8 mouse cellular contexts compared by ENCODE assay signal in the genomic region with DNA sequence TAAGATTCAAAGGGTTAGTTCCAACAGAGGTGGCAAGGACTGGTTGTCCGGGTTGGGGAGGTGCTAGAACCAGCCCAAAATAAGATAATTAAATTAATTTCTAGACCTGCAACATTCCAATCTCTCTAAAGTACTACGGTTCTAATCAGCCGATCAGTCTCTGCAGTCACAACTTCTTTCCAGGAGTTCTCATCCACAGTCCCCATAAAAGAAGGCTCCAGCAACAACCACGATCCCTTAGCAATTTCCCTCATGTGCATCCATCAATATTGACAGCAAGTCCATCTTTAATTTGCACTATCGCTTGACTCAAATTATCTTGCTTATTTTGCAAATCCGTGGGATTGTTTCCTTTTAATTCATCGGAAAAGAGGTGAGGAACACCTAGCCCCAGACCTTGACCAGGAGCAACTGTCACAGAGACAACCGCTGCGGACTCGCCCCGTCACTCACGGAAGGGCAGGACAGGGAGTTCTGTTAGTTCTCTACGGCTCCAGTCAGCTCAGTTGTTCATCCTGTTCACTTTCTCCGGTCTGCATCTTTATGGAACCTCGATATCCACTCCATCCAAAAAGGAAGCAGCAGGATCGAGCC. TPM values are rescaled to one million over a fixed set of nuclear protein-coding genes. Genes with fewer than 3 reads are reported as not detected.
DNase-seq lines count a peak whose midpoint lies in the region; ATAC-seq and TF ChIP-seq lines count a peak whose summit lies in the region.

No protein-coding gene starts in this region.

- 12% methylated on average over 16 of the region's 16 CpGs for WGBS in heart, adult 2 months
- WGBS in forebrain, postnatal 0 days, result 15% methylated on average over 16 of the region's 16 CpGs

- H3K4me1 ChIP-seq in heart, adult 2 months (ENCODE audit: control insufficient read depth, insufficient read depth, low read length), result peaks cover 1% of the 10 kb centered on the region
- H3K4me1 ChIP-seq in E14TG2a.4 (replicated peaks; ENCODE audit: low read depth, low read length), result peaks cover 52% of the 10 kb centered on the region
- 0 out of 2 replicates have a peak, but pooled peaks cover 7% of the 10 kb centered on the region for H3K4me1 ChIP-seq in forebrain, postnatal 0 days (ENCODE audit: insufficient read depth)
- H3K4me1 ChIP-seq in megakaryocyte, embryonic 14.5 days, result peaks cover 31% of the 10 kb centered on the region

- intact Hi-C loops in heart, adult 2 months (cut with DNase I), result loop anchor here (2.0 kb wide), 1 partner anchor 14 kb away; no protein-coding TSS in a partner anchor
- intact Hi-C loops in left cerebral cortex, postnatal 36 days (cut with DNase I), result loop anchor here (2.0 to 5.0 kb wide), 2 partner anchors 218 to 418 kb away; a partner anchor contains a TSS

- DNase-seq in heart, adult 2 months, result no peak
- no peak for DNase-seq in heart, adult 18-20 months
- DNase-seq in forebrain, postnatal 0 days, result no peak
- no peak for DNase-seq in left cerebral cortex, postnatal 36 days (ENCODE audit: low spot score in 2 of 2)
- no peak for DNase-seq in thymus, postnatal 25 days
- no peak for DNase-seq in spleen, adult 18-20 months

- no peak for TF ChIP-seq POLR2A in heart, adult 2 months (IDR thresholded peaks at IDR 0.05; ENCODE audit: insufficient read depth, low read depth, low read length)

- no peaks in the 10 kb centered on the region; the same call in 1 of the 2 replicates for H3K36me3 ChIP-seq in heart, adult 2 months (ENCODE audit: control insufficient read depth, insufficient read depth, low read length)
- H3K36me3 ChIP-seq in E14TG2a.4 (ENCODE audit: insufficient read depth, low read length), result peaks cover 19% of the 10 kb centered on the region
- no peaks in the 10 kb centered on the region for H3K36me3 ChIP-seq in forebrain, postnatal 0 days (ENCODE audit: insufficient read depth)
- peaks cover 10% of the 10 kb centered on the region for H3K36me3 ChIP-seq in megakaryocyte, embryonic 14.5 days (replicated peaks; ENCODE audit: low read length)

- H3K79me2 ChIP-seq in heart, adult 2 months (replicated peaks; ENCODE audit: control insufficient read depth, insufficient read depth, low read length), result peaks cover 3% of the 10 kb centered on the region

- peak overlapping the region; percentile 78 for H3K9ac ChIP-seq in heart, adult 2 months (ENCODE audit: low read depth, low read length)
- peak overlapping the region; percentile 93 for H3K9ac ChIP-seq in forebrain, postnatal 0 days

- H3K27ac ChIP-seq in heart, adult 2 months, result peak overlapping the region; percentile 91
- H3K27ac ChIP-seq in forebrain, postnatal 0 days (ENCODE audit: low read depth, low read length), result peak overlapping the region; percentile 82

- TF ChIP-seq EP300 in heart, adult 2 months (IDR thresholded peaks at IDR 0.05; ENCODE audit: insufficient read depth, low read depth, low read length), result no peak

- H3K4me2 ChIP-seq in forebrain, postnatal 0 days (ENCODE audit: low read depth), result peak overlapping the region; percentile 83

- peak; percentile 5; the same call in 1 of the 2 replicates for ATAC-seq in forebrain, postnatal 0 days

- TF ChIP-seq CTCF in heart, adult 2 months (IDR thresholded peaks at IDR 0.05), result no peak
- TF ChIP-seq CTCF in E14TG2a.4 (conservative IDR thresholded peaks at IDR 0.05; ENCODE audit: low read length), result no peak
- TF ChIP-seq CTCF in forebrain, postnatal 0 days (IDR thresholded peaks at IDR 0.05; ENCODE audit: low read depth), result no peak

- peak overlapping the region; percentile 85 for H3K4me3 ChIP-seq in heart, adult 2 months
- peak overlapping the region; percentile 99 for H3K4me3 ChIP-seq in E14TG2a.4 (replicated peaks; ENCODE audit: low read length)
- H3K4me3 ChIP-seq in forebrain, postnatal 0 days (ENCODE audit: low read depth, low read length), result peak overlapping the region; percentile 92
- H3K4me3 ChIP-seq in megakaryocyte, embryonic 14.5 days (replicated peaks), result peak overlapping the region; percentile 95

- H3K9me3 ChIP-seq in E14TG2a.4 (ENCODE audit: low read length), result no peaks in the 10 kb centered on the region
- H3K9me3 ChIP-seq in forebrain, postnatal 0 days (ENCODE audit: low read length), result no peaks in the 10 kb centered on the region
- no peaks in the 10 kb centered on the region for H3K9me3 ChIP-seq in megakaryocyte, embryonic 14.5 days

- H3K27me3 ChIP-seq in heart, adult 2 months (ENCODE audit: control insufficient read depth, insufficient read depth, low read length), result no peaks in the 10 kb centered on the region
- H3K27me3 ChIP-seq in E14TG2a.4 (ENCODE audit: insufficient read depth, low read length), result peaks cover 2% of the 10 kb centered on the region; the same call in 1 of the 2 replicates
- H3K27me3 ChIP-seq in forebrain, postnatal 0 days (ENCODE audit: insufficient read depth, low read length), result no peaks in the 10 kb centered on the region
- peaks cover 2% of the 10 kb centered on the region for H3K27me3 ChIP-seq in megakaryocyte, embryonic 14.5 days (replicated peaks)

RNA-seq across cellular contexts. Expression of a gene that starts 0.4 kb away (rescaled TPM):
- total RNA-seq in heart, adult 2 months (2021), result 10 to 100 TPM; 51.1 to 59.2 TPM
- 12.5 and 25.2 TPM in 2 replicates for polyA plus RNA-seq in heart, adult 2 months (2012; rRNA removed)
- total RNA-seq in heart, adult 18-20 months (2021), result 10 to 100 TPM; 58.5 to 60.6 TPM
- 24.9 and 33.7 TPM in 2 replicates for total RNA-seq in forebrain, postnatal 0 days (2014; rRNA removed)
- polyA plus RNA-seq in forebrain, postnatal 0 days (2015; fragmentation: Nextera tagmentation; extraction: Ambion mirVana), result 31.2 and 34.3 TPM in 2 replicates
- 0.10 and 1.5 TPM in 2 replicates for polyA plus RNA-seq in megakaryocyte, embryonic 14.5 days (2012; ENCODE audit: insufficient read depth, low replicate concordance)
- total RNA-seq in left cerebral cortex, postnatal 36 days (2021), result 10 to 100 TPM; 22.4 to 22.8 TPM

RNA-seq across cellular contexts. Expression of a gene that starts 12.4 kb away (rescaled TPM):
- 10 to 100 TPM; 12.7 to 13.4 TPM for total RNA-seq in heart, adult 2 months (2021)
- polyA plus RNA-seq in heart, adult 2 months (2012; rRNA removed), result 3.9 and 7.4 TPM in 2 replicates
- 10 to 100 TPM; 11.9 to 12.7 TPM for total RNA-seq in heart, adult 18-20 months (2021)
- 6.9 and 7.2 TPM in 2 replicates for total RNA-seq in forebrain, postnatal 0 days (2014; rRNA removed)
- 6.0 and 7.3 TPM in 2 replicates for polyA plus RNA-seq in forebrain, postnatal 0 days (2015; fragmentation: Nextera tagmentation; extraction: Ambion mirVana)
- polyA plus RNA-seq in megakaryocyte, embryonic 14.5 days (2012; ENCODE audit: insufficient read depth, low replicate concordance), result 0.67 and 1.3 TPM in 2 replicates
- 10 to 100 TPM; 11.7 to 12.7 TPM for total RNA-seq in left cerebral cortex, postnatal 36 days (2021)
